Mouse (Mus musculus) kidney, embryonic 14.5 days (tissue): ENCODE data around the gene Zcchc2. TPM values are rescaled to one million over a fixed set of nuclear protein-coding genes. Genes with fewer than 3 reads are reported as not detected.

Source experiments
- ATAC-seq: fragments of 200-750 bp; cut with Nextera tagmentation; 2 replicates; pipeline ENCODE4 v1.8.0; 2017; ENCODE audit warnings: moderate number of reproducible peaks, mild to moderate bottlenecking, moderate TSS enrichment, moderate library complexity; ENCODE audit not compliant: low FRiP score, low TSS enrichment
- H3K27ac ChIP-seq: fragments of 300-500 bp; sonication (generic); 2 replicates; pipeline ENCODE4 v1.5.1; 2014; ENCODE audit warnings: low read depth, mild to moderate bottlenecking, low read length, moderate library complexity, mixed read lengths
- H3K27me3 ChIP-seq: fragments of 300-500 bp; sonication (generic); 2 replicates; pipeline ENCODE4 v1.6.1; 2014; ENCODE audit warnings: mild to moderate bottlenecking, low read length; ENCODE audit not compliant: control insufficient read depth, insufficient read depth
- H3K36me3 ChIP-seq: fragments of 300-500 bp; sonication (generic); 2 replicates; pipeline ENCODE4 v1.6.1; 2014; ENCODE audit warnings: low read length, mixed read lengths; ENCODE audit not compliant: control insufficient read depth, insufficient read depth
- H3K4me1 ChIP-seq: fragments of 300-500 bp; sonication (generic); 2 replicates; pipeline ENCODE4 v1.6.1; 2014; ENCODE audit warnings: low read length, mixed read lengths; ENCODE audit not compliant: control insufficient read depth, insufficient read depth
- H3K4me2 ChIP-seq: fragments of 300-500 bp; sonication (generic); replicated peaks from 2 replicates; pipeline ENCODE4 v1.6.1; 2014; ENCODE audit warnings: low read depth, mild to moderate bottlenecking, low read length
- H3K4me3 ChIP-seq: fragments of 300-500 bp; sonication (generic); 2 replicates; pipeline ENCODE4 v1.5.1; 2014; ENCODE audit warnings: mild to moderate bottlenecking, low read length
- H3K9ac ChIP-seq: fragments of 300-500 bp; sonication (generic); 2 replicates; pipeline ENCODE4 v1.6.1; 2014; ENCODE audit warnings: low read depth, mild to moderate bottlenecking, low read length, moderate library complexity
- H3K9me3 ChIP-seq: fragments of 300-500 bp; sonication (generic); 2 replicates; pipeline ENCODE4 v1.6.1; 2016; ENCODE audit warnings: low read length; ENCODE audit not compliant: control insufficient read depth
- WGBS: fragments of 180-500 bp; shearing (Covaris S2); extraction: QIAGEN DNeasy Blood & Tissue Kit; methylation state at CpG from one replicate; pipeline ENCODE4 v1.1.7; 2014; 5-methylcytosine and 5-hydroxymethylcytosine counted together
- polyA plus RNA-seq: library from polyadenylated mRNA; unstranded; fragments of >200 nt; fragmentation: Nextera tagmentation; extraction: Ambion mirVana; gene quantifications from 2 replicates; pipeline ENCODE4 v1.2.1, GENCODE M21; 2014

The Zcchc2 gene
- 3.3 and 5.0 TPM in 2 replicates for polyA plus RNA-seq

DNA sequence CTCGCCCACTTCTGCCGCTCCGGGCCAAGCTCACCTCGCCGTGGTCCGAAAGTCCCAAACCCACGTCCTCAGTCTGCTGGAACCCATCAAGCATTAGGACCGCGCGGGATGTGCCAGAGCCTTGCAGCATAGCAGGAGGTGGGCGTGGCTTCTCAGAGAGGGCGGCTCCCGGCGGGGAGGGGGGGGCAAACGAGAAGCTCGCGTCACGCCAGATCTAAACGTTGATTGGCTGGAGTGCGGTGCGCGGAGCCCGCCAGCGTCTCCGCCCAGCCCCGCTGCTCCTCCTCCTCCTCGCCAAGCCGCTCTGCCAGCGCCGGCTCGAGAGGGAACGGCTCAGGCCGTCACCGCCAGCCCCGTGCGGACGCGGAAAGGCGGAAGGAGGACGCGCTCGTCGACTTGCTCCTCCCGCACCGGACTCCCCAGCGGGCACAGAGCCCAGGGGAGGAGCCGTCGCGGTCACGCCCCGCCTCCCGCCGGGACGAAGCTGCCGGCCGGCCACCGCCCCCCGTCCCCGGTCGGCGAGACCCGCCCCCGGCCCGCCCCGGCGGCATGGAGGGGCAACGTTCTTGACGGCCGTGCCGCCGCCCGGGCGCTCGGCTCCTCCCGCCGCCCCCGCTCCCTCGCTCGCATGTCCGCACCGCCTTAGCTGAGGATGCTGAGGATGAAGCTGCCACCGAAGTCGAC is at the start of gene Zcchc2:
Zcchc2 (plus strand) TSS at position 269 of the 684 bp plus-strand sequence.
- H3K9me3 ChIP-seq: no peaks in the 10 kb centered on the region
- no peaks in the 10 kb centered on the region for H3K27me3 ChIP-seq
- H3K9ac ChIP-seq: peak within 1 kb of the TSS; percentile 84
- peak; percentile 95 for ATAC-seq
- under 1% methylated on average over 44 of the region's 83 CpGs for WGBS
- H3K4me1 ChIP-seq: peaks cover 19% of the 10 kb centered on the region
- peak within 1 kb of the TSS; percentile 89 for H3K27ac ChIP-seq
- peak within 1 kb of the TSS; percentile 79 for H3K4me2 ChIP-seq
- no peaks in the 10 kb centered on the region for H3K36me3 ChIP-seq
- H3K4me3 ChIP-seq: peak within 1 kb of the TSS; percentile 86

DNA sequence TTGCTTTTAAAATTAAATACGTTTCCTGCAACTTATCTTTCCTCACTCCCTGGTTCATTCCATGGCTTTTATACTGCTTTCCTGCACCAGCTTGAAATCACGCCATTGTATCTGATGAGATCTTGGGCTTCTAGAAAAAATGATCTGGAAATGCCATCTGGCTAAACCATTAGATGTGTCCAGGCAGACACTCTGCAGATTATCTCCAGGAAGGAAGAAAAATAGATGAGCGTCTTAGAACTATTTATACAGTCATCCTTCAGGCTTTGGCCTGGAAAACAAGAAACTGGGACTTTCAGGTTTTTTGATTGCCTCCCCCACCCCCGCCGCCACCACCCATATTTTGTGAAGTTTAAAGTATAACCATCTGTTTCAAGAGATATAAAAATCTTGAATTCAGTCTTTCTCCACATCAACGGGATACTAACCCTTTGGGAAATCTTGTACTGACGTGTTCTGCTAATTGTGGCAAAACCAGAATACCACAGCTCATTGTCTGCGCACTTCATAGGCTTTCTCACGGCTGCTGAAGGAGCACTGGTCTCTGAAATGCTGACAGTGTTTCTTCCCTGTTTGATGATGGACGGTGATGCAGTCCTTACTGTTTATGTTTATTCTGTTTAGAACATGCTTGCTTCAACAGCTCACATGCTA is 45.2 kb upstream of the Zcchc2 start:
- 83% methylated on average over 10 of the region's 10 CpGs for WGBS
- H3K27me3 ChIP-seq: no peaks in the 10 kb centered on the region
- no peak for ATAC-seq
- H3K9ac ChIP-seq: no peak overlapping the region
- no peaks in the 10 kb centered on the region for H3K36me3 ChIP-seq
- no peaks in the 10 kb centered on the region for H3K4me1 ChIP-seq
- H3K4me2 ChIP-seq: no peak overlapping the region
- no peaks in the 10 kb centered on the region for H3K9me3 ChIP-seq
- H3K4me3 ChIP-seq: no peak overlapping the region
- no peak overlapping the region for H3K27ac ChIP-seq

DNA sequence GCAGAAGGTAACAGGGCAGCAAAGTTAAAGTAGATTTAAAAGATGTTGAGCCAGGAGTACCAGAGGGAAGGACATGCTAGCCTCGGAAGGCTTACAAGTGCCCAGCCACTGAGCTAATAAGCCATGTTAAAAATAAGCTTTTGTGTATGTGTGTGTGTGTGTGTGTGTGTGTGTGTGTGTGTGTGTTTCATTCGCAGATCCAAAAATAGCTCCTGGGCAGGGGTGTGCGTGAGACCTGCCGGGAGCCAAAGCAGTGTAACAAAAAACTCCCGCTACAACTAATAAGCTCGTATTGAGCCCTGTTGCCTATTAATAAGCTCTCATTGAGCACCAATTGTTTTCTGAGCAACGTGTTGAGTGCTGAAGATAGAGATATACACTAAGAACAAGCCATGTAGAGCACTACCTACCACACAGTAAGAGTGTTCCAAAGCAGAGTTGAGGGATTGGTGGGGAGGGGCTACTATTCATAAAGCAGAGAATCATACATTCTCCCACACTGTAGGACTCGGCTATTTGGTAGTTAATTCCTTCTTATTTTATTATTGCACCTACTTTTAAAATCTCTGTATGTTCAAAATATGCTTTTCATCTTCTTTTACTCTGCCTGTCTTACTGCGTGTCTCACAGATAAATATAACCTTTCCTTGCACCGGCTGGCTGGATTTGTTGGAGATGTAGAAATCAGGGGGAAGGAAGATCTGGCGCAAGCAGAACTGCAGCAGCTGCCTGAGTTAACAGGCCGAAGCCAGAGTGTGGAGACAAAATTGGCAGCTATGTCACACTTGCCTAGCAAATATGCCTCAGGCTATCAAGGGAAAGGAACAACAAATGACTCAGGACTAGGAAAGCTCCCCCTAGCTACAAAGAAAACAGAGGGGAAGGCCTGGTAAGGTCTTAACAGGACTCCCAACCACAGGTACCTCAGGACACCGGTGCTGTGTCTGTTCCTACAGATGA is 43.3 kb upstream of the Zcchc2 start:
- no peak for ATAC-seq
- Histone ChIP-seq H3K36me3 (no peaks in the 10 kb centered on the region), H3K27me3 (no peaks in the 10 kb centered on the region), H3K9ac (no peak overlapping the region), H3K4me1 (no peaks in the 10 kb centered on the region), H3K27ac (no peak overlapping the region), H3K4me2 (no peak overlapping the region), H3K4me3 (no peak overlapping the region), H3K9me3 (no peaks in the 10 kb centered on the region)
- 71% methylated on average over 13 of the region's 13 CpGs for WGBS

GRCm38 (mm10) chr1:105948352-105948751 is 41.9 kb upstream of the Zcchc2 start:
- ATAC-seq: no peak; the same call in 1 of the 2 replicates
- Histone ChIP-seq H3K27me3 (no peaks in the 10 kb centered on the region), H3K4me3 (no peak overlapping the region), H3K4me1 (no peaks in the 10 kb centered on the region), H3K9ac (no peak overlapping the region), H3K27ac (no peak overlapping the region), H3K36me3 (no peaks in the 10 kb centered on the region), H3K4me2 (no peak overlapping the region), H3K9me3 (no peaks in the 10 kb centered on the region)
- WGBS: 60% methylated on average over 6 of the region's 6 CpGs

- H3K9ac ChIP-seq: no peak overlapping the region
- no peak overlapping the region for H3K4me2 ChIP-seq
- no peak overlapping the region for H3K27ac ChIP-seq
- H3K36me3 ChIP-seq: no peaks in the 10 kb centered on the region
- H3K27me3 ChIP-seq: no peaks in the 10 kb centered on the region
- no peak for ATAC-seq
- H3K4me3 ChIP-seq: no peak overlapping the region
- 70% methylated on average over 2 of the region's 2 CpGs for WGBS
- H3K4me1 ChIP-seq: no peaks in the 10 kb centered on the region
- H3K9me3 ChIP-seq: no peaks in the 10 kb centered on the region
Measured at GRCm38 (mm10) chr1:105953588-105953987, 36.6 kb upstream of the Zcchc2 start.

- Histone ChIP-seq H3K27ac (no peak overlapping the region), H3K36me3 (no peaks in the 10 kb centered on the region), H3K27me3 (no peaks in the 10 kb centered on the region), H3K9me3 (no peaks in the 10 kb centered on the region), H3K4me1 (no peaks in the 10 kb centered on the region), H3K4me3 (no peak overlapping the region), H3K9ac (no peak overlapping the region), H3K4me2 (no peak overlapping the region)
- no peak for ATAC-seq
Measured at GRCm38 (mm10) chr1:105954047-105954446, 36.2 kb upstream of the Zcchc2 start.

DNA sequence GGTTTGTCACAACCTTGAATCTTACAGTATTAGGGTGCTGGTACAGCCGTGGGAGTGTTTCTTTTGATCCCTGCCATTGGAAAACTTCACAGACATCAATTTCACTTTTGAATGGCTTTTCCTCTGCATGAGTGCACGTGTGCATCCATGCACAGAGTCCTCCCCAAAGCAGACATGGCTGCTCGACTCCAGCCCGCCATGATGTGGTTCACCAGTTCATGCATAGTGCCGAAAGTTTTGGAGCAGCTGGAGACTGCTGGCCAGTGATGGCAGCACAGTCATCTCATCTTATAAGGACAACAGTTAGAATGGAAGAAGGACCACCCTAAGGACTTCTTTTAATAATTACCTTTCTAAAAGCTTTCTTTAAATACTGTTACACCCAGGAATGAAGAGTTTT is 34.1 kb upstream of the Zcchc2 start:
- Histone ChIP-seq H3K9ac (no peak overlapping the region), H3K4me2 (no peak overlapping the region), H3K27me3 (no peaks in the 10 kb centered on the region), H3K27ac (no peak overlapping the region), H3K4me1 (no peaks in the 10 kb centered on the region), H3K9me3 (no peaks in the 10 kb centered on the region), H3K36me3 (no peaks in the 10 kb centered on the region), H3K4me3 (no peak overlapping the region)
- 42% methylated on average over 5 of the region's 5 CpGs for WGBS
- ATAC-seq: peak; percentile 57; the same call in 1 of the 2 replicates

DNA sequence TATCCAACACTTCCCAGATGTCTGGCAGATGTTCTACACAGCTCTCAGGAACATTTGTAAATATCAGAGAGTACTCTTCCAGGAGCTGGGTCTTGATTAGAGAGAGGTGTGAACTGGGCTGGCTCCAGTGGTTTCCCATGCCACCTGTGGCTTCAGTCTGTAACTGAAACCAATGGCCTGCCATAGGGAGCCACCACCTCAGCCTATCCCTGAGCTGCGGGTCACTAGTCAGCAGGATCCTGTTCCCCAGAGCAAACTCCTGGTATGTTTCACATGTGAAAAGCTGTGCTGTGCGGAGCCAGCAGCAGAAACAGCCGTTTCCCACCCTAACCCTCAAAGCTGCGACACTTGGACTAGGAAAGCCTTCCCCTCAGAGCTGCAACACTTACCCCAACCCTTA is 28.7 kb upstream of the Zcchc2 start:
- Histone ChIP-seq H3K9ac (no peak overlapping the region), H3K36me3 (no peaks in the 10 kb centered on the region), H3K27me3 (no peaks in the 10 kb centered on the region), H3K4me3 (no peak overlapping the region), H3K4me2 (no peak overlapping the region), H3K27ac (no peak overlapping the region), H3K9me3 (no peaks in the 10 kb centered on the region), H3K4me1 (no peaks in the 10 kb centered on the region; the same call in 1 of the 2 replicates)
- peak; percentile 79 for ATAC-seq
- WGBS: 43% methylated on average over 4 of the region's 4 CpGs
